Mouse (Mus musculus): ENCODE data around the gene Fam83c.

DNA sequence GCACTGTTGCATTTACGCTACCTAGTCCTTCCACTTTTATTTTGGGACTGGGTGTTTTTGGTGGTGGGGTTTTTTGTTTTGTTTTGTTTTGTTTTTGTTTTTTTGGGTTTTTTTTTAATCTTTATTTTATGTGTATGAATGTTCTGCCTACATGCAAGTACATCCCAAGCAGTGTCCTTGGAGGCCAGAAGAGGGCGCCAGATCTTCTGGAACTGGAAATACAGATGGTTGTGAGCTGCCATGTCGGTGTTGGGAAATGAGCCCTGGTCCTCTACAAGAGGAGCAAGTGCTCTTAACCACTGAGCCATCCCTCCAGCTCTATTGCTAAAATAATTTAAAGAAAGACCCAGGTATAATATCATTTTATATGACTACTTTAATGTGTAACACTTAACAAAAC, 31.9 kb downstream of the Fam83c start:
- TF ChIP-seq CTCF (IDR thresholded peaks at IDR 0.05; ENCODE audit: low read depth), result peak; percentile 67
- no peak for TF ChIP-seq EP300 (IDR thresholded peaks at IDR 0.05; ENCODE audit: low read depth)
